Mouse (Mus musculus): ENCODE measurements at regions not wholly inside any gene's neighbourhood (a gene's known extent, or its start where the extent isn't known, plus 50 kb on each side); places are given as distances from the start of the nearest gene placed in this dataset.

GRCm38 (mm10) chr14:105502633-105502975, 244.2 kb downstream of the Ndfip2 start:
- WGBS = 34% methylated on average over 11 of the region's 11 CpGs
- H3K4me3 ChIP-seq (ENCODE audit: low read depth, low read length) = no peak overlapping the region
- no peaks in the 10 kb centered on the region for H3K36me3 ChIP-seq (ENCODE audit: control insufficient read depth, insufficient read depth)
- no peak for ATAC-seq
- TF ChIP-seq CTCF (IDR thresholded peaks at IDR 0.05; ENCODE audit: low read depth) = no peak
- H3K27me3 ChIP-seq (replicated peaks; ENCODE audit: control insufficient read depth, insufficient read depth, low read length) = 0 out of 2 replicates have a peak, but pooled peaks cover 3% of the 10 kb centered on the region
- peak overlapping the region; percentile 50 for H3K4me2 ChIP-seq (replicated peaks; ENCODE audit: low read depth)
- no peaks in the 10 kb centered on the region for H3K9me3 ChIP-seq (ENCODE audit: control insufficient read depth)
- 0 out of 2 replicates have a peak, but pooled peaks cover 8% of the 10 kb centered on the region for H3K4me1 ChIP-seq (replicated peaks; ENCODE audit: control insufficient read depth, insufficient read depth, low read length)
- no peak overlapping the region for H3K27ac ChIP-seq (ENCODE audit: low read depth, low read length)
- no peak overlapping the region for H3K9ac ChIP-seq (ENCODE audit: low read depth, low read length)

DNA sequence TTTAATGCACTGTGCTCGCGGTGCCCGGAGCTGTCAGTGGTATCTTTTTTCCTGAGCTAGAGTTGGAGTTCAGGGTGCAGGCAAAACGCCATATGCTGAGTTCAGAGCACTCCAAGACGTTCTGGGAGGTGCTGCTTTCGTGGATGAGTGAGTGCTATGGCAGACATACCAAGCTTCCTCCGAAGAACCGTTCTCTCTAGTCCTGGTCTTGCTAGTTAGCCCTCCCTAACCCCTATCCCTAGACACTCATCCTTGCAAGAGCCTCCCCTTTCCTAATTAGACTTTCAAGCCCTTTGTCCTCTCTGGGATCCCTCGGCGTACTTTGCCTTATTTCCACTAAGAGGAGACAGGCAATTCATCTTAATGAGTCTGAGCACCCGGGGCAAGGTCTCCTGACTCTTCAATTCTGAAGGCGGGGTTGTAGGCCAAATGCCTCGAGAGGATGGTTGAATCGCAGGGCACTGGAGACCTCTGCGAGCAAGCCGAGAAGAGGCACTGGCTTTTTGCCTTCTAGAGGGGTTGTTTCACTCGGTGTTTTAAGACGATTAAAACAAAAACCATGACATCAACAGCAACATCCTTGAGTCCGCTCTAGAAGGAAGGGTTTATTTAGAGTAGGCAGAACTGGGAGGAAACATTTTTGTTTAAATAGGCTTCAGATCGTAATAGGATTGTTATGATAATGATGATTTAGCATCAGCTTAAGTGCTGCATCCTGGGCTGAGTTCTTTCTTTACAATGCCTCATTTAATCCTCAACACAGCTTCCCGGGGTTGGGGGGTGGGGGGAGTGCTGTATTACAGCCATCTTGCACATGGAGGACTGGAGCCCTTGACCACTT, 243.6 kb downstream of the Ndfip2 start:
- Histone ChIP-seq H3K9ac (ENCODE audit: low read depth, low read length) (no peak overlapping the region), H3K27ac (ENCODE audit: low read depth, low read length) (no peak overlapping the region), H3K9me3 (ENCODE audit: control insufficient read depth) (no peaks in the 10 kb centered on the region), H3K36me3 (ENCODE audit: control insufficient read depth, insufficient read depth) (no peaks in the 10 kb centered on the region), H3K4me2 (replicated peaks; ENCODE audit: low read depth) (peak overlapping the region; percentile 50), H3K4me1 (replicated peaks; ENCODE audit: control insufficient read depth, insufficient read depth, low read length) (0 out of 2 replicates have a peak, but pooled peaks cover 8% of the 10 kb centered on the region), H3K27me3 (replicated peaks; ENCODE audit: control insufficient read depth, insufficient read depth, low read length) (0 out of 2 replicates have a peak, but pooled peaks cover 3% of the 10 kb centered on the region), H3K4me3 (ENCODE audit: low read depth, low read length) (0 out of 2 replicates have a peak overlapping the region, but pooled peaks have one; percentile 11)
- ATAC-seq = no peak; the same call in 1 of the 2 replicates
- no peak for TF ChIP-seq CTCF (IDR thresholded peaks at IDR 0.05; ENCODE audit: low read depth)
- 13% methylated on average over 21 of the region's 21 CpGs for WGBS

- no peak overlapping the region for H3K27ac ChIP-seq (ENCODE audit: low read depth, low read length)
- H3K4me3 ChIP-seq (ENCODE audit: low read depth, low read length) = no peak overlapping the region
- ATAC-seq = no peak
- 0 out of 2 replicates have a peak, but pooled peaks cover 8% of the 10 kb centered on the region for H3K4me1 ChIP-seq (replicated peaks; ENCODE audit: control insufficient read depth, insufficient read depth, low read length)
- WGBS = 30% methylated on average over 21 of the region's 21 CpGs
- H3K9ac ChIP-seq (ENCODE audit: low read depth, low read length) = no peak overlapping the region
- no peaks in the 10 kb centered on the region for H3K9me3 ChIP-seq (ENCODE audit: control insufficient read depth)
- no peaks in the 10 kb centered on the region for H3K36me3 ChIP-seq (ENCODE audit: control insufficient read depth, insufficient read depth)
- H3K27me3 ChIP-seq (replicated peaks; ENCODE audit: control insufficient read depth, insufficient read depth, low read length) = 0 out of 2 replicates have a peak, but pooled peaks cover 3% of the 10 kb centered on the region
- H3K4me2 ChIP-seq (replicated peaks; ENCODE audit: low read depth) = peak overlapping the region; percentile 50
- no peak for TF ChIP-seq CTCF (IDR thresholded peaks at IDR 0.05; ENCODE audit: low read depth)
Measured at GRCm38 (mm10) chr14:105500966-105501741, 242.8 kb downstream of the Ndfip2 start.

DNA sequence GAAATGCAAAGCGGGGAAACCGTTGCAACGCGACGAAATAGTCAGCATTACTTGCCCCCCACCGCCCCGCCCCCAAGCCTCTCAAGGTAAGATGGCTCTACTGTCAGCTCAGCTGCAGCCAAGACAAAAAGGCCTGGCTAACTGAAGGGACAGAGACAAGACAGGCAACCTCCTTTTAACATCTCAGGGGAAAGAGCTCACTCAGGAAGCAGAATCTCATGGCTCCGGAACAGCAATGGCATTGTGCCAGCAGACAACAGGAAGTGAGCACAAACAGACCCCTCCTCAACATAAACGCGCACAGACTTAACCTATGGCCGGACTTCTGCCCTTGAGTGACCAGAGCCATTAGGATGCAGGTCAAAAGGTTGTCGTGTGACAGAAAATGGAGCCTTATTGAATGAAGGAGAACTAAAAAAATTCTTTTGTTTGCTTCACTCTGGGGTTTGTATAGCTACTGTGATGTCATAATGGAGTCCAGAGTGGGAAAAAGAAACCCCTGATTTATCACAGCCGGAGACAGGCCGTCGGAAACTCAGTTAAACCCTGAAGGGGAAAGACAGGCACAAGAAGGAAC, 241.0 kb downstream of the Ndfip2 start:
- H3K4me2 ChIP-seq (replicated peaks; ENCODE audit: low read depth) = 0 out of 2 replicates have a peak overlapping the region, but pooled peaks have one; percentile 9
- TF ChIP-seq CTCF (IDR thresholded peaks at IDR 0.05; ENCODE audit: low read depth) = no peak
- 0 out of 2 replicates have a peak, but pooled peaks cover 8% of the 10 kb centered on the region for H3K4me1 ChIP-seq (replicated peaks; ENCODE audit: control insufficient read depth, insufficient read depth, low read length)
- no peak overlapping the region for H3K4me3 ChIP-seq (ENCODE audit: low read depth, low read length)
- no peaks in the 10 kb centered on the region for H3K9me3 ChIP-seq (ENCODE audit: control insufficient read depth)
- no peak overlapping the region for H3K27ac ChIP-seq (ENCODE audit: low read depth, low read length)
- H3K9ac ChIP-seq (ENCODE audit: low read depth, low read length) = no peak overlapping the region
- 40% methylated on average over 15 of the region's 15 CpGs for WGBS
- H3K27me3 ChIP-seq (replicated peaks; ENCODE audit: control insufficient read depth, insufficient read depth, low read length) = no peaks in the 10 kb centered on the region
- no peak for ATAC-seq
- no peaks in the 10 kb centered on the region for H3K36me3 ChIP-seq (ENCODE audit: control insufficient read depth, insufficient read depth)

DNA sequence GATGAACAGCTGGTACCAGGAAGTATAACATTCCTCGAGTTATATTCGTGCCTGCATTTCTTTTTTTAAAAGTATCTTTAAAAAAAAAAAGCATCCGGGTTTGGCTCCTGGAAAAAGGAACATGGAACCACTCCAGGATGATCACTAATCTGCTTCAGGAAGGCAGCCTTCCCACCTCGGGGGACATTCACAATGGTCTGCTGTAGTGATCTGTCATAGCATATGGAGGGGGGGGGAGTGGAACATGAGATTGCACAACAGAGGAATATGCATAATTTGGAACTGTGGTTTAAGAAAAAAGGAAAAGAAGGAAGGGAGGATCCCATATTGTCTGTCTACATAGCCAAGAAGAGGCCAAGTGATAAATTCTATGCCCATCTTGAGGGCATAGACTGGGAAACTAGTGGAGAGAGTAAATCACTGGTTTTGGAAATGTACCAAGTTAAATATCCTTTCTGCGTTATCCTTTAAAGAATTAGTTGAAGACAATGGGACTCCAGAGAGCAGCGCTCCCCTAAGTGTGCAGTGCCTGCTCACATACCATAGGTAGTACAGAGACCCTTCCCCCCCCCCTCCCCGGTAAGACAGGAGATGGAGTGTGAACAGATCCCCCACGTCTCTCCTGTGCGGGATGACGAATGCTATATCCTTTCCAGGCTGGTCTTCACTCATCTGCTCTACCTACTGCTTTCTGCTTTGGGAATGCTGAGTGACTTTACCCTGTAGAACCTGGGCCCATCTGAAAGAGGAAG, 240.0 kb downstream of the Ndfip2 start:
- WGBS = 60% methylated on average over 10 of the region's 10 CpGs
- no peaks in the 10 kb centered on the region for H3K9me3 ChIP-seq (ENCODE audit: control insufficient read depth)
- H3K27me3 ChIP-seq (replicated peaks; ENCODE audit: control insufficient read depth, insufficient read depth, low read length) = no peaks in the 10 kb centered on the region
- H3K4me3 ChIP-seq (ENCODE audit: low read depth, low read length) = no peak overlapping the region
- no peak overlapping the region for H3K27ac ChIP-seq (ENCODE audit: low read depth, low read length)
- no peak overlapping the region for H3K9ac ChIP-seq (ENCODE audit: low read depth, low read length)
- no peak overlapping the region for H3K4me2 ChIP-seq (replicated peaks; ENCODE audit: low read depth)
- H3K4me1 ChIP-seq (replicated peaks; ENCODE audit: control insufficient read depth, insufficient read depth, low read length) = 0 out of 2 replicates have a peak, but pooled peaks cover 8% of the 10 kb centered on the region
- no peak for TF ChIP-seq CTCF (IDR thresholded peaks at IDR 0.05; ENCODE audit: low read depth)
- no peak for ATAC-seq
- no peaks in the 10 kb centered on the region for H3K36me3 ChIP-seq (ENCODE audit: control insufficient read depth, insufficient read depth)
